ENCODE assay signal across 8 mouse cellular contexts in the genomic region with DNA sequence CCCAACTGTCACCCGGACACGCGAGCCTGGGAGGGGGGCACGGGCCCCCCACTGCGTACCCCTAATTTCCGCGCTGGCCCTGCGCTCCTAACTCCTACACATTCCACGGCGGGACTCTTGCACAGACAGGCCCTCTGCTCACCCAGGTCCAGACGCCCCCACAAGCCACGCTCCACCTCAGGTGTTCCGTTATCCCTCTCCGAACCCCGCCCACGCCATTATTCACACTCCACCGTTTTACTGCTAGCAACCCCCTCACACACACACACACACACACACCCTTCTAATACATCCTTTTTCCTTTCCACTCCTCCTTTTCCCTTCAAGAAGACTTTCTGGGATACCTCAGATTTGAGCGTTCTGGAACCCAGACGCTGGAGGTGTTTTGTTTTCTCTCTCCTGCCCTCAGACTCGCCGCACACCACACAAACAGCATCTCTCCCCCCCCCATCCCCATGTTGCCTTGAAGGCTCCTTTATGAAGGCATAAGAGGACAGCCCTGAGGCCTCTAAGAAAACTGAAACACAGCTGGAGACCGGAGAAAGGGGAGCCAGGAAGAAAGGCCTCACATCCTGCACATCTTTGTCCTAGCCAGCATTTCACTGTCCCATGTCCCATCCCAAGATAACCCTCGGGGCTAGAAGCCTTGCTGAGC. TPM values are rescaled to one million over a fixed set of nuclear protein-coding genes. Genes with fewer than 3 reads are reported as not detected.
DNase-seq lines count a peak whose midpoint lies in the region; ATAC-seq and TF ChIP-seq lines count a peak whose summit lies in the region.

No protein-coding gene starts in this region.

- 4% methylated on average over 23 of the region's 23 CpGs for WGBS in kidney, embryonic 16.5 days
- 6% methylated on average over 23 of the region's 23 CpGs for WGBS in forebrain, postnatal 0 days
- WGBS in liver, embryonic 14.5 days (ENCODE audit: insufficient replicate concordance) = 13% methylated on average over 23 of the region's 23 CpGs

- peaks cover 73% of the 10 kb centered on the region for H3K4me1 ChIP-seq in kidney, embryonic 16.5 days (ENCODE audit: insufficient read depth, low read length)
- peaks cover 28% of the 10 kb centered on the region for H3K4me1 ChIP-seq in forebrain, postnatal 0 days (ENCODE audit: insufficient read depth)
- peaks cover 42 to 55% of the 10 kb centered on the region in 2 experiments for H3K4me1 ChIP-seq in liver, embryonic 14.5 days (replicated peaks; ENCODE audit: control insufficient read depth in 2 of 2, insufficient read depth in 2 of 2, low read length in 1 of 2)

- ATAC-seq in kidney, embryonic 16.5 days (ENCODE audit: low FRiP score, low TSS enrichment) = peak; percentile 17
- peak; percentile 18; the same call in 1 of the 2 replicates for ATAC-seq in forebrain, postnatal 0 days
- no peak for ATAC-seq in liver, embryonic 14.5 days (ENCODE audit: insufficient read depth)

- H3K4me2 ChIP-seq in kidney, embryonic 16.5 days (replicated peaks; ENCODE audit: low read depth, low read length) = peak overlapping the region; percentile 100
- H3K4me2 ChIP-seq in forebrain, postnatal 0 days (ENCODE audit: low read depth) = peak overlapping the region; percentile 89
- peak overlapping the region; percentile 95 for H3K4me2 ChIP-seq in liver, embryonic 14.5 days (ENCODE audit: low read depth)

- peak overlapping the region; percentile 70 for H3K4me3 ChIP-seq in kidney, embryonic 16.5 days (ENCODE audit: low read length)
- H3K4me3 ChIP-seq in forebrain, postnatal 0 days (ENCODE audit: low read depth, low read length) = peak overlapping the region; percentile 47
- H3K4me3 ChIP-seq in liver, embryonic 14.5 days (ENCODE audit: insufficient read depth in 1 of 2, low read depth in 2 of 2, low read length in 2 of 2) = peak overlapping the region; percentile 91 to 96

- TF ChIP-seq CTCF in forebrain, postnatal 0 days (IDR thresholded peaks at IDR 0.05; ENCODE audit: low read depth) = no peak
- TF ChIP-seq CTCF in liver, embryonic 14.5 days (IDR thresholded peaks at IDR 0.05; ENCODE audit: low read depth) = 0 out of 2 replicates have a peak, but pooled peaks have one; percentile 1

- H3K9ac ChIP-seq in kidney, embryonic 16.5 days (replicated peaks; ENCODE audit: low read length) = peak overlapping the region; percentile 82
- peak overlapping the region; percentile 63 for H3K9ac ChIP-seq in forebrain, postnatal 0 days
- peak overlapping the region; percentile 92 for H3K9ac ChIP-seq in liver, embryonic 14.5 days (replicated peaks)

- H3K27me3 ChIP-seq in kidney, embryonic 16.5 days (ENCODE audit: insufficient read depth, low read length) = peaks cover 6% of the 10 kb centered on the region; the same call in 1 of the 2 replicates
- no peaks in the 10 kb centered on the region; the same call in 1 of the 2 replicates for H3K27me3 ChIP-seq in forebrain, postnatal 0 days (ENCODE audit: insufficient read depth, low read length)
- H3K27me3 ChIP-seq in liver, embryonic 14.5 days (ENCODE audit: control insufficient read depth, insufficient read depth, low read length) = no peaks in the 10 kb centered on the region

- peak overlapping the region; percentile 50; the same call in 1 of the 2 replicates for H3K27ac ChIP-seq in kidney, embryonic 16.5 days (ENCODE audit: low read length)
- H3K27ac ChIP-seq in forebrain, postnatal 0 days (ENCODE audit: low read depth, low read length) = peak overlapping the region; percentile 31
- 0 out of 2 replicates have a peak overlapping the region, but pooled peaks have one; percentile 26 for H3K27ac ChIP-seq in liver, embryonic 14.5 days

- no peak for DNase-seq in kidney, postnatal 10 days
- DNase-seq in NIH3T3 (ENCODE audit: low read depth) (peak; percentile 27), adipocyte (ENCODE audit: low spot score) (no peak)
- DNase-seq in forebrain, postnatal 0 days = peak; percentile 45
- DNase-seq in liver, embryonic 14.5 days (ENCODE audit: low read depth in 3 of 3, low spot score in 3 of 3) = no peak
- DNase-seq in adrenal gland, postnatal 4 days (ENCODE audit: low spot score in 2 of 2) = no peak
- DNase-seq in gastrocnemius, adult 18-20 months (ENCODE audit: low spot score) = no peak

- no peak for TF ChIP-seq EP300 in liver, embryonic 14.5 days (IDR thresholded peaks at IDR 0.05; ENCODE audit: low read depth)

- H3K9me3 ChIP-seq in kidney, embryonic 16.5 days (ENCODE audit: low read length) = no peaks in the 10 kb centered on the region
- H3K9me3 ChIP-seq in forebrain, postnatal 0 days (ENCODE audit: low read length) = no peaks in the 10 kb centered on the region
- H3K9me3 ChIP-seq in liver, embryonic 14.5 days (ENCODE audit: control insufficient read depth, low read length) = no peaks in the 10 kb centered on the region

- H3K36me3 ChIP-seq in kidney, embryonic 16.5 days (ENCODE audit: insufficient read depth, low read length) = no peaks in the 10 kb centered on the region
- no peaks in the 10 kb centered on the region for H3K36me3 ChIP-seq in forebrain, postnatal 0 days (ENCODE audit: insufficient read depth)
- H3K36me3 ChIP-seq in liver, embryonic 14.5 days (replicated peaks; ENCODE audit: control insufficient read depth, insufficient read depth, low read depth) = peaks cover 4% of the 10 kb centered on the region; the same call in 1 of the 2 replicates

RNA-seq across cellular contexts. Expression of gene Slc29a1, which starts 3.5 kb away (rescaled TPM):
- polyA plus RNA-seq in kidney, embryonic 16.5 days (2015; fragmentation: Nextera tagmentation; extraction: Ambion mirVana) = 107 and 116 TPM in 2 replicates
- 68.3 and 84.5 TPM in 2 replicates for total RNA-seq in forebrain, postnatal 0 days (2014; rRNA removed)
- 76.2 and 84.4 TPM in 2 replicates for polyA plus RNA-seq in forebrain, postnatal 0 days (2015; fragmentation: Nextera tagmentation; extraction: Ambion mirVana)
- polyA plus RNA-seq in liver, embryonic 14.5 days (2012; rRNA removed) = 152 and 218 TPM in 2 replicates
- 177 and 188 TPM in 2 replicates for polyA plus RNA-seq in liver, embryonic 14.5 days (2014; fragmentation: Nextera tagmentation; extraction: Ambion mirVana)
- 100 to 1,000 TPM; 138 to 145 TPM for total RNA-seq in adrenal gland, postnatal 4 days (2021)
- total RNA-seq in gastrocnemius, adult 18-20 months (2021) = 10 to 100 TPM; 31.9 to 32.4 TPM

RNA-seq across cellular contexts. Expression of gene Mymx, which starts 6.0 kb away (rescaled TPM):
- polyA plus RNA-seq in kidney, embryonic 16.5 days (2015; fragmentation: Nextera tagmentation; extraction: Ambion mirVana) = 6.2 and 7.4 TPM in 2 replicates
- total RNA-seq in forebrain, postnatal 0 days (2014; rRNA removed) = not detected in 2 replicates
- polyA plus RNA-seq in forebrain, postnatal 0 days (2015; fragmentation: Nextera tagmentation; extraction: Ambion mirVana) = not detected in 2 replicates
- polyA plus RNA-seq in liver, embryonic 14.5 days (2012; rRNA removed) = 0.10 TPM in 1 of 2 replicates, not detected in the other
- polyA plus RNA-seq in liver, embryonic 14.5 days (2014; fragmentation: Nextera tagmentation; extraction: Ambion mirVana) = not detected in 2 replicates
- total RNA-seq in adrenal gland, postnatal 4 days (2021) = 1 to 10 TPM; 1.6 to 4.0 TPM
- total RNA-seq in gastrocnemius, adult 18-20 months (2021) = not detected

RNA-seq across cellular contexts. Expression of gene Hsp90ab1, which starts 22.8 kb away (rescaled TPM):
- polyA plus RNA-seq in kidney, embryonic 16.5 days (2015; fragmentation: Nextera tagmentation; extraction: Ambion mirVana) = 1,922 and 2,030 TPM in 2 replicates
- 1,283 and 1,351 TPM in 2 replicates for total RNA-seq in forebrain, postnatal 0 days (2014; rRNA removed)
- polyA plus RNA-seq in forebrain, postnatal 0 days (2015; fragmentation: Nextera tagmentation; extraction: Ambion mirVana) = 1,258 and 1,497 TPM in 2 replicates
- polyA plus RNA-seq in liver, embryonic 14.5 days (2012; rRNA removed) = 287 and 369 TPM in 2 replicates
- 531 and 582 TPM in 2 replicates for polyA plus RNA-seq in liver, embryonic 14.5 days (2014; fragmentation: Nextera tagmentation; extraction: Ambion mirVana)
- 1,000 to 10,000 TPM; 1,575 to 1,663 TPM for total RNA-seq in adrenal gland, postnatal 4 days (2021)
- total RNA-seq in gastrocnemius, adult 18-20 months (2021) = 1,000 to 10,000 TPM; 1,074 to 1,224 TPM

RNA-seq across cellular contexts. Expression of gene Slc35b2, which starts 32.2 kb away (rescaled TPM):
- polyA plus RNA-seq in kidney, embryonic 16.5 days (2015; fragmentation: Nextera tagmentation; extraction: Ambion mirVana) = 159 and 170 TPM in 2 replicates
- 80.9 and 87.0 TPM in 2 replicates for total RNA-seq in forebrain, postnatal 0 days (2014; rRNA removed)
- polyA plus RNA-seq in forebrain, postnatal 0 days (2015; fragmentation: Nextera tagmentation; extraction: Ambion mirVana) = 83.8 and 89.6 TPM in 2 replicates
- polyA plus RNA-seq in liver, embryonic 14.5 days (2012; rRNA removed) = 27.6 and 29.9 TPM in 2 replicates
- polyA plus RNA-seq in liver, embryonic 14.5 days (2014; fragmentation: Nextera tagmentation; extraction: Ambion mirVana) = 44.8 and 46.4 TPM in 2 replicates
- 10 to 100 TPM; 69.2 to 71.8 TPM for total RNA-seq in adrenal gland, postnatal 4 days (2021)
- total RNA-seq in gastrocnemius, adult 18-20 months (2021) = 10 to 100 TPM; 16.2 to 17.7 TPM

RNA-seq across cellular contexts. Expression of gene Nfkbie, which starts 40.4 kb away (rescaled TPM):
- polyA plus RNA-seq in kidney, embryonic 16.5 days (2015; fragmentation: Nextera tagmentation; extraction: Ambion mirVana) = 5.9 and 6.4 TPM in 2 replicates
- total RNA-seq in forebrain, postnatal 0 days (2014; rRNA removed) = 2.8 and 3.1 TPM in 2 replicates
- 2.2 and 2.7 TPM in 2 replicates for polyA plus RNA-seq in forebrain, postnatal 0 days (2015; fragmentation: Nextera tagmentation; extraction: Ambion mirVana)
- polyA plus RNA-seq in liver, embryonic 14.5 days (2012; rRNA removed) = 0.62 and 0.65 TPM in 2 replicates
- 0.66 TPM in 2 replicates for polyA plus RNA-seq in liver, embryonic 14.5 days (2014; fragmentation: Nextera tagmentation; extraction: Ambion mirVana)
- total RNA-seq in adrenal gland, postnatal 4 days (2021) = 1 to 10 TPM; 3.0 to 4.5 TPM
- total RNA-seq in gastrocnemius, adult 18-20 months (2021) = under 1 TPM; 0.30 to 0.47 TPM

Comparison
In these comparisons a context has a peak if more than half of its experiments do, and no peak if none do; other contexts are left out.
1. DNase-seq: peak in NIH3T3 (single experiment) and forebrain, postnatal 0 days (single experiment); none in kidney, postnatal 10 days (single experiment), liver, embryonic 14.5 days (0 of 3), adrenal gland, postnatal 4 days (0 of 2), adipocyte (single experiment) and gastrocnemius, adult 18-20 months (single experiment).
2. Peak in every context shown above with its lines, with median percentiles within 50 percentile points of each other: H3K27ac ChIP-seq, H3K4me2 ChIP-seq, H3K4me3 ChIP-seq and H3K9ac ChIP-seq.